Mouse (Mus musculus) retina, embryonic 14.5 days (tissue): Measurements from ENCODE around the gene Prkcb.

Source experiments
- DNase-seq: peaks from one replicate; pipeline ENCODE4 v3.0.0-alpha.2; 2015; ENCODE audit warnings: low spot score

Gene Prkcb

DNA sequence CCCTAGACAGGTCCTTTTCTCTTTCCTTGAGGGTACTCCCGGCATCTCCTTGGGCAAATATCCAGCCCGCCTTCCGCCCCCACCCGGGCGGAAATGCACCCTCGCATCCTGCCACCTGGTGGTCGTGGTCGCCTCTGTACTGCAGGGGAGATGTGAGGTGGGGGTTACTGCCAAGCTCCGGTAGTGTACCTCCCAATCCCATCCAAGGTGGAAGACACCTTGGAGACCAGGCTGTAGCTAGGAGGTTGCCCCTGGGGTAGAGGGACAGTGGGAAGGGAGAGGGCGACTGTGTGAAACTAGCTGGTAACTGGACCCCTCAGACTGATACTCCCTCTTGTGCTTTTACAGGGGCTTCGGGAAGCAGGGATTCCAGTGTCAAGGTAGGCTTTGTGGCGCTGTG is 1.6 kb downstream of the Prkcb start:
- peak; percentile 15 for DNase-seq

DNA sequence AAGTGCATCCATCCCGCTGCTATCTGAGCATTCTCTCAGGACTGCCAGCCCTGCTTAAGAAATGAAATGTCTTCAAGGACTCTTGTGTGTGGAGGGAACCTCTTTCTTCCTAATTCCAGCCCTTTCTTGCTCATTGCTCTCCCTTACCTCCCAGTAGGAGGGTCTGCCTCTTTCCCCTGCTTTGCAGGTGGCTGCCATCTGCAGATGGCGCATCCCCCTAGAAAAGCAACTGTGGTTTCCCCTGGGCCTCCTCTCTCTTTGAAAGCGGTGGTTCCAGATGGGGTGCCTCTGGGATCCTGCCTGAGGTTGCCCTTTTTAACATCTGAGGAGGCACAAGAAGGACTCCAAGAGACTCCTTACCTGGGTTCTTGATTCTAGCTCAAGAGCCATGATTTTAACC is 2.2 kb downstream of the Prkcb start:
- DNase-seq: no peak

DNA sequence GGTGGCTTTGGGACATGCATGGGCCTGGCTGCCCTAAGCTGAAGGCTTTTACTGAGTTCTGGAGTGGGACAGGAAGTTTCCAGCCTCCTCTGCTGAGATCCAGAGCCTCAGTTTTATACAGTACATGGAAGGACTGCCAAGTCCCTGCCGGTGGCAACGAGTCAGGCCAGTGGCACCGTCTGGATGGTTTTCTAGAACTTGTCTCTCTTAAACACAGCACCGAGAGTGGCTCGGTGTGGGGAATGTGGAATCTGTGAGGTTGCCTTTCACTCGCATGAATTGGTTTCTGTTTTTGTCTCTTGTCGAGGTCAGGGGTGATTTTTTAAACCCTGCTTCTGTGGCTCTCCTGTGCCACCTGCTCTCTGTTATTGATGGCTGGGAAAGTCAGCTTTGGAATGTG is 3.6 kb downstream of the Prkcb start:
- no peak for DNase-seq

DNA sequence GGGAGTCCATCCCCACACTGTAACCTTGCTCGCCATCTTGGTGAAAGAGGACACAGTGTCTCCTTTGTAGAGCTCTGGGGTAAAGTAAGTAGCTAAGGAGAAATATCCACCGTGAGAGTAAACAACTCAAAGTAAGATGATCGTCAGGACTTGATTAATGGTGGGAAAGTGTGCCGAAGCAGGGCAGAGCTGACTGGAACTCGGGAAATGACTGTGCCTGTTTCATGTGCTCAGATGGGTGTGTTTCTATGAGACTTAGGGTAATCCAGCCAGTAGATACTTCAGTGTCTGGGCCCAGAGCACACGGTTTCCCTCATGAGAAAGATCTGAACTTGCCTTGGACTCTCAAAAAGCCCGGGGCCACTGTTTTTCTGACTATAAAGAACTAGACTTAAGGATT is 5.6 kb downstream of the Prkcb start:
- DNase-seq: no peak

DNA sequence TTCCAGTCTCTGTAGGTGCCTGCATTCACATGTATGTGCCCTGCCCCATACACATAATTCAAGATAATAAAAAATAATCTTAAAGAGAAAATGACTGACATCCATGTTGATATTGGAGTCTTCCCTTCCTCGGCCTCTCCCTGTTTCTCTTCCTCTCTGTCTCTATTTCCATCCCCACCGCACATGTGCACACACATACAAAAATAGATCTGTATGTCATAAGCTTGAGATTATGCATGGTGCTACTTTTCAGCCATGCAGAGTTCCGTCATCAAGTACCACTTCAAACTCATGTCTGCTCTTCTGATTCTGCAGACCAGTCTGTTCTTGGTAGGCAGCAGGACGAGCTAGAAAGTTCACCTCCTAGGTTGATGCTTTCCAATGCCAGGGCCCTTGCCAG is 6.8 kb downstream of the Prkcb start:
- DNase-seq: no peak

DNA sequence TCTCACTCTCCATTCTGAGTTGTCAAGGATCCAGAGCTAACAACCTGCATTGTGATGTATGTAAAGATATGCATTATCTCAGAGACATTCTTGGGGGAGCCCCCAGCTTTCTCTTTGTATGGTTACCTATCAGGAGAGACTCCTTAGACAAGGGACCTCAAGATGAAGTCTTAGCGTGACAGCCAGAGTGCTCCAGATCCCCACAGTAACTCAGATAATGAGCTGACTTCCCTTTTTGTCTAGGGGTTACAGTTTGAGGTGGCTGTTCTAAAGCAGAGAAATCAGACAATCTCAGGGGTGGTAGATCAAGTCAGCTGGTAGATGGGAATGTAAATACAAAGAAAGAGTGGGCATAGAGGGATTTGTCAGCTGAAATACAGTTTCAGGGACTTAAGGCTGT is 7.8 kb downstream of the Prkcb start:
- no peak for DNase-seq

DNA sequence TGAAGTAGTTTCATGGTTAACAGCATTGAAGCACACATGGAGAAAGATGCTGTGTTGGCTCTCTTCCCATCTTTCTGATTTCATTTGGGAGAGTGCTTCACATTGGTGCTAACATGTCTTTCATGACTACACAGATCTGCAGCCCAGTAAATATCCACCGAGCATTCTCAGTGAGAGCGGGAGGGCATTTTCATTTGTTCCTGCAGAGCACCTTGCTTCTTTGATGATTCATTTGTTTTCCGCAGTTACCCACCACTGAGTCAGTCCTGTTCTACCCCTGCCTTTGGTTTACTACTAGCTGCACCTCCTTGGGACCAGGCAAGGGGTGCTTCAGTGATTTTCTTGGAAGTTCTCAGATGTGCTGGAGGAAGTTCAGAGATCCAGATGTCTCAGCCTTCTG is 8.3 kb downstream of the Prkcb start:
- DNase-seq: no peak

DNA sequence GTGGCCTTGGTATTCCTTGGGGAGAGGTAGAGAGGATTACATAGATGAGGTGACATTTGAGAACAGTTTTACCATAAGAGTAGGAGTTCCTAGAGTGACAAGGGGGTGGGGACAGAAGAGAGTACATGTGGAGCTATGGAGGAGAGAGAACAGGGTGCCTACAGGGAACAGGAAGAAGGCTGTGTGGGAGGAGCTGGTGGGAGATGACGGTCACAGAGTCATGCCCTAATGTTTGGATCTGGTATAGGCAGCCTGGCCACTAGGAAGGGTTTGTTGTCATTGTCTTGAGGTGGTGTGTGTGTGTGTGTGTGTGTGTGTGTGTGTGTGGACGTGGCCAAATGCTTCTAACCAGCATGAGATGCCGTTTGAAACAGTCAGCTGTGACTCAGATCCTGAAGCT is 9.1 kb downstream of the Prkcb start:
- no peak for DNase-seq

DNA sequence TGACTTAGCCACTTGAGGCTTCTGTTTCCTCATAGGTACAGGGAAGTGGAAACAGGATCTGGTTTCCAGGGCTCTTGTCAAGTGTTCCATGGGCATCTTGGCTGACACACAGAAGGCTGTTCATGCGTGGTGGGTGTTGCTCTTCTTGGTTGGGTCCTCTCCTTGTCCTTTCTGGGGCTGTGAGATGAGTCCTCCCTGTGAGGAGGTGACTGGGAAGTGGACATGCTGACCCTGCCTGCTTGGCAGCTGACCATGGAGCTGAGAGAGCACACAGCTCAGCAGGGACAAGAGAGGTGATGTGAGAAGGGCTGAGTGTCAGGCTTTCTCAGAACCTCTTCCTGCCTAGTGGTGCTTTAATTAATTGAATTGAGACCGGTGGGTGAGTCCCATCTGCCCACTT is 10.2 kb downstream of the Prkcb start:
- DNase-seq: no peak

DNA sequence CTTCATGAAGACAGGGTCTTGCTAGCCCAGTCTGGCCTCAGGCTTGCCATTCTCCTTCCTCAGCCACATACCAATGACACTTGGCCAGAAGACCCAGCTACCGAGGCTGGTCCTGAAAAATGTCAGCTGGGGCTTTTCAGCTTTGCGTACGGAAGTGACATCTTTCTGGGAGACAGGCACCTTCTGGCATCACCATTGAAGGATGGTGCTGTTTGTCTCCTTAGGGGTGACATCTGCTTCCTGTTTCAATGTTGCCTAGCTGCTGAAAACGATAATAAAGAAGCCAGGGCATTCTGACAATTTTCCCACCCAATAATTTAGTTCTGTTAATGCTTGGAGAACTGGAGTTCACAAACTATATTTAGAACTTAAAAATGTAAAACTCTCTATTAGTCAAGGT is 12.0 kb downstream of the Prkcb start:
- no peak for DNase-seq

DNA sequence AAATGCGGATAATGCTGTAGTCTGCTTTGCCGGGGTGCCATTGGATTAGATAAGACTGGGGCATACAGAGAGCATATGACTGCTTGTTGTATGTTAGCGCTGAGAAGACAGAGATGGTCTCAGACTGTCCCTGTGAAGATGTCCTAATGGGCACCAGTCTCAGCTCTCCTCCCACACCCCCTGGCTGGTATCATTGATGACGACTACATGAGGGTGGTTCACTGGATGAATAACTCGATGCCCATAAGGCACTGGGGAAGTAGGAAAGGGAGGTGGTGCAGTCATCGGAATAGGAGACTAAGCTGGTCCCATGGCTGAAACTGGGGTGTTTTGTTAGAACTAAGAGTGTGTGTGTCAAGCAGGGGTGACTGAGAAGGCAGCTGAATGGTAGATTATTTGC is 14.0 kb downstream of the Prkcb start:
- no peak for DNase-seq

DNA sequence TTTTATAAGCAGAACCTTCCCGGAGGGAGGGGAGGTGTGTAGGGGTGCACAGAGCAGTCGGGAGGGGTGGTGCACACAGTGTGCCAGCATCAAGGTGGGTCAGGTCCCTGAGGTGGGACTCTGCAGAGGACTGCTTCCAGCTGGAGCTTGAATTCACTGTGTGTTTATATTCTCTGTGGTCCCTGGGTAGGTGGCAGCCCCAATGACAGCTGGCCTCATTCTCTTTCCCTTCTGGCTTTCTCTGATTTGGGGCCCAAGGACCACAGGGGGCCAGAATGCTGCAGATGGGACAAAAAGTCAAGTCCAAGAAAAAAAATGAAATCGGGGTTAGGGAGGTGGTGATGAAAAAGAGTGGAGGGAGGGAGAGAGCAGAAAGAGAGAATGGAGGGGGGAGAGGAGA is 15.4 kb downstream of the Prkcb start:
- DNase-seq: no peak

DNA sequence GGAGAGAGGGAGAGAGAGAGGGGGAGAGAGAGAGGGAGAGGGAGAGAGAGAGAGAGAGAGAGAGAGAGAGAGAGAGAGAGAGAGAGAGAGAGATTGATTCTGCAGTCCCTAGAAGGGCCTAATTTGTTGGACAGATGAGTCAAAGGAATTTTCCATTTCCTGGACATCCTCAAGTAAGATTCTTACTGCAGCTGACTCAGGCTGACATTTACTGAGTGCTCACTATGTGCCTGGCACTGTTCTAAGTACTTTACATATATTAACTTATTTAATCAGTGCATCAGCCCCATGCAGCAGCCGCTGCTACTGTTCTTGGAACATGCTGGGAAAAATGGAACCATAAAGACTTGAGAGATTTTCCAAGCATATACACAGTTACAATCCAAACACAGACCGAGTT is 16.0 kb downstream of the Prkcb start:
- no peak for DNase-seq

DNA sequence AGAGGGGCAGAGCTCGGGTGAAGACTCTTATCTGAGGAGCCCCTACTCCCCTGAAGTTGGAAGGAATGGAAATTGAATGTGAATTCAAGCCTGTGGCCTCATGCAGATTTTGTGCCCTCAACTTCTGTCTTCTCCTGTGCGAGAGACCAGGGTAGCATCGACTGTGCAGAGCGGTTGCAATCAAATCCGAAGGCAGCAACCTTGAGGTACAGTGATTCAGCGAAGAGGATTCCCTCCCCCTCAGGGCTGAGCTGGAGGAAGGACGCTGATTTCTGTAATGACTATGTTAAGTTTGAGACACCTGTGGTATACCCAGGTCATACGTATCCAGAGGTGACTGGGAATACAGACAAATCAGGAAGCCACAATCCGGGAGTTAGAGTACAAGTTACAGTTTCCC is 18.7 kb downstream of the Prkcb start:
- DNase-seq: no peak

DNA sequence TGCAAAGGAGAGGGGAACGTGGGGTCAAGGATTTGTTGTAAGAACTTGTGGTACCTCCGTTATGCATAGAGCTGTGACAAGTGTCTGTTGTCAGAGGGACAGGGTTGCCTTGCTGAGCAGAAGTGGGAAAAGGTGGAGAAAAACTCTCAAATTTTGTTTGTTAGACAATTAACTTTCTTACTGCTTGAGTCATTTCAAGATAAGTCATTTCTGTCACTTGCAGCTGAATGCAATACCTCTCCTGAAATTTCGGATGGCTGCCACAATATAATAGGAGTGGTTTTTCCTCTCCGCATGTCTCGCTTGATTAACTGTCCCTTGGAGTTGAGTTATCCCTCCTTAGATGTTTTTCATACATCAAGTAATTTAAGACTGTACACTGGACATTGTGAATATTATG is 20.1 kb downstream of the Prkcb start:
- DNase-seq: no peak

DNA sequence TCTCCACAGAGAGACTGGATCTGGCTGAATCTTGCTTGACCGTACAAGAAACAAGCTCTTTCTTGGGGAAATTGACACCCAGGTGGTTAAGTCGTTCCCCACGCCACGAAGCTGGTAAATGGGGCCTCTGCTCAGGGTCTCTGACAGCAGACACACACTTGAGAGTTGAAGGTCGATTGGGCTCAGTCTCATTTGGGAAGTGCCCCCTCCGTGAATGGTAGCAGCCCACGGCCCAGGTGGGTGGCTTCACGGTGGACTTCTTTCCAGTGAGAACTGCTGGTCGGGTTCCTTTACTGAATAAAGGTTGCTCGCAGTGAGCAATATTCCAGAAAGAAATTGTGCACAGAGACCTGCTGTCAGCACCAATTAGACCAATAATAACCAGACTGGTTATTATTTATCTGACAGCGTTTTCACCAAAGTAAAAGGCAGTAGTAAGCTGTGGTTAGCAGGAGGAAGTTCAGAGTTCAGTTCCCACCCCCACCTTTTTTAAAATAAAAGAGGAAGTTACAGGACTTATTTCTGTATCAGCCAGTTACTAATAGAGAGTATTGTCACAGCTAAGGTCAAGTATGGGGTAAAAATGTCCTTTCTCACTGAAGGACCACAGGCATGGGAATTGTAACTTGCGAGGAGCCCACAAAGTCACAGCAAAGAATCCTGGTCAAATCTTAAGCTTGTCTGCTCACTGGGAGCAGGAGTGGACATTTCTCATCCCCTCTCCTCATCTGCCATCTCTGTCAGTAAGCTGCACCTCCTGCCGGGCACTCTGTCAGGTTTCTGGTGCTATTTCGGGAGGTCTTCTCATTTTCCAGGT is 21.6 kb downstream of the Prkcb start:
- DNase-seq: no peak

DNA sequence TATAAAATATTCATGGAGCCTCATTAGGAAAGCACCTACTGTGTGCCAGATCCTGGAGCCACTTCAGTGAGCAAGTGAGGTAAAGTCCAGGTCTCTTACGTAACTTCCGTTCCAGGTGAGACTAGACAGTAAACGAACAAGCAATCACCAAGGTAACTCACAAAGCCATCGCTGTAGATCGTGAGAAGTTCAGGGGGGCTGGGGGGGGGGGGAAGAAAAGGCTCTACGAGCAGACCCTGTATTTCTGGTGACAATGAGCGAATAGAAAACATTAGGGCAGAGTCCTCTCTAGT is 22.1 kb downstream of the Prkcb start:
- DNase-seq: no peak

DNA sequence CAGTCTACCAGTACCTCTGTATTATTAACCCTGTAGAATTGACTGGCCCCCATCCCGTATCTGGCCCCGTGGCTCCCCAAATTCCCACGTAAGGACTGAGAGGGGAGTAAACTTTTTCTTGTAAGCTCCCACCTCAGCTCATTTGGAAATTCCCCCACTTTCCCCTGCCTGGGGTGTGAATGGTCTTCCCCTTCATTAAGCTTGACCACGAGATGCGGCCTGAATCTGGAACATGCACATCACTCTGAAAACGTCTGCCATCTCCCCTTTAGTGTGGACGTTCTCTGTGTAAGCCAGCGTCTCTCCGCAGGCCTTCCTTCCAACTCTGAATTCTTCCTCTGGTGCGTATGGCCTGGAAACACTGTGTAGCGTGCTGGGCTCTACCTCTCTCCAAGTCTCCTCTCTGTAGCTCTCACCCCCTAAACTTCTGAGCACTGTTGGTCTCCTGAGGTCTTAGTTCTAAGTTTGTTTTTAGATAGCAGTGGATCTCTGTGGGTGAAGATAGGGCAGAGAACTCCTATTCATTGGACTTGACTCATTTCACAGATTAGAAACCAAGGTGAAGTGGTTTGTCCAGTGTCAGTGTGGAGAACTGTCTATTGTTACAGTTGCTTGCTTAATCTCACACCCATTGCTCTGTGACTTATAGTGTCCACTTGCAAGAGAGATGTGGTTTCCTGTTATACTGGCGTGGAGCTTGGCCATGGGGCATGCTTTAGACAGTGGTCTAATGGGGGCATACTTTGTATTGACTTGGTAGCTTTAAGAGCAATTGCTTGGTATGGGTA is 25.3 kb downstream of the Prkcb start:
- no peak for DNase-seq

DNA sequence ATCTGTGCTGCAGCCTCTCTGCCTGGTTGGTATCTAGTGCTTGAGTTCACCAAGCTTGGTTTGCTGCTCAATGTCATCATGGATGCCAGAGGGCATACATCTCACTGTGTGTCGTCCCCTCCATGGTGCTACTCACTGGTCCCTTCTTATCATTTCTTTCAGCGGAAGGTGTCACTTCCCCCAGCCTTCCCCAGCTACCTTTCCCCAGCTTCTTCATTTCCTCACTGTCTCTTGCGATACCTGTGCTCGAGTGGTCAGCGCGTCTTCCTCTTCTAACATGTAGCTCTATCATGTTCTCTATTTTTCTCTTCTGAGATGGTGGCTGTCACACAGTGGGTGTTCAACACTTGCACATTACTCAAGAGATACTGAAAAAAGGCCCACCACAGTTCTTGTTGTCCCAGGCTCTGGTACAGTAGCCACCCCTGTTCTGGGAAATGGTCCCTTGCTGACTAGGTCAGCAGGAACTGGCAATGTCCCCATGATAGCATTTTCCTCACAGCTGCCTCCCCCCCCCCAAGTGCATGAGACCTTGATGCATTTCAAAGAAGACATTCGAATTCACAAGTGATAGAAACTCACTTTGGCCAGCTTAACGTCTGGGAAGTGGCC is 27.3 kb downstream of the Prkcb start:
- DNase-seq: no peak

DNA sequence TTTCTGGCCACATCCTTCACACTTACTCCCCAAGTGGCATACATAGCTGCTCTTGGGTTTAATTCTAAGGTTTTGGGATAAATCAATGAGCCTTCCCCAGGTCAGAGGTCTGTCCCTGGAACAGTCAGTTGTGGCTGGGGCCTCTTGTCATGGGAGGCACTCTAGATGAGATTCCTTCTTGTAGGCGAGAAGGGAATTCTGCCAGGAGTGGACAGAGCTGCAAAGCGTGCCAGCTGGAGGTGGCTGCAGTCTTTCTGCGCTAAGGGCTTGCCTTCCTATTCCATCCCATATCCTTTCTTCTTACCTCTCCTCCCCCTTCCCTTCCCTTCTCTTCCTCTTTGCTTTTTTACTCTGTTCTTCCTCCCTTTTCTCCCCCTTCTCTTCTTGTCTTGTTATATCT is 28.1 kb downstream of the Prkcb start:
- no peak for DNase-seq

DNA sequence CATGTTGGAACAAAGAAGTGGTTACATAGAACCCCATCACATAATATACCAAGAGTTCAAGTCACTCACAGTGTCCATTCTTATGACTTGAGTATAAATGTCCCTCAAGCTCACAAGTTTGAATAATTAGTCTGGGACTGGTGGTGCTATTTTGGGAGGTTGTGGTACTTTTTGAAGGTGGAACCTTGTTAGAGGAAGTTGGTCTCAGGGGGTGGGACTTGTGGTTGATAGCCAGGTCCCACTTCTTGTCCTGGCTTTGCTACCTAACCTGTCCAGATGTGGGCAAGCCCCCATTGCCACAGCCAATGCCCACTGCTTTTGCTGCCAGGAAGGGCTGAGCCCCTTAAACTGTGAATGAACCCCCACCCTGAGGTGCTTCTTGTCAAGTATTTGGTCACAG is 28.9 kb downstream of the Prkcb start:
- DNase-seq: no peak

DNA sequence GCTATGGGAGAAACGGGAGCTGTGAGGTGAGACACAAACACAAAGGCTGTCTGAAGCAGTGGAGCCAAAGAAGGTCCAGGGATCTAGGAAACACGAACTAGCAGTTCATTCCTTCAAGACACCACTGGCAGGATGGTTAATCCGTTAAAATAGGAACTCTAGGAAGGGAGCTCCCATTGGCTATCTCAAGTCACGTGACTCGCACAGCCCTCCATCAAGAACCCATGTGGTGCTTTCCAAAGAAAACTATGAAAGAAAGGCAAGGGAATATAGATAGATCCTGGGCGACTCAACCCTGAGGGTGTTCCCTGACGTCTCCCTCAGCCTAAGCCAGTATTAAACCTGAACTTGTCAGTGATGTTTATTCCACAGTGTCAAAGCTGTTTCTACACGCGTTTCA is 31.0 kb downstream of the Prkcb start:
- no peak for DNase-seq

DNA sequence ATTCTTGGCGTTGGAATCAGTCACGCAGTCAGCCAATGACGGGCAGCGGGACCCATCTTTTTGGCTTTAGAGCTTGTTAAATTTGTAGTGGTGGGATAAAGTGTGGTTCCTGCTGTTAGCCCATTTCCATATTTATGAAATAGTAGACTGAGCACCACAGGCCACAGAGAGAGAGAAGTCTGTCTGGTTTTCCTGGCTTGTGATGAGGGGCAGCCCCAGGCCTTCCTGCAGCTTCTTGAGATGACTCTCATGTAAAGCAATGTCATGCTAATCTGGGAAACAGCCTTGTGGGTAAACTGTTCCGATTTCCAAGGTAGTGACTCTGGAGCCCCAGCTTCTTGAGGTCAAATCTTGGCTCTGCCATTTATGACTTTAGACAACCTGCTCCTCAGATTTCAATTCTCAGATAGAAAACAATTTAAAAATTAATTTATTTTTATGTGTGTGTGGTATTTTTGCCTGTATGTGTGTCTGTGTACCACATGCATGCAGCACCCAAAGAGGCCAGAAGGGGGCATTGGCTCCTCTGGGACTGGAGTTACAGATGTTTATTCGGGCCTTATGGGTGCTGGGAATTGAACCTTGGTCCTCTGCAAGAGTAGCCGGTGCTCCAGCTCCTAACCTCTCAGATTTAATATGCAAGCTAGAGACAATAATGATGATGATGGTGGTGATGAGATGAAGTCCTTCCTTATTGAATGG is 32.4 kb downstream of the Prkcb start:
- no peak for DNase-seq
